Mouse (Mus musculus) ES-Bruce4 (cell line): ENCODE measurements around the gene Cd1d1. TPM values are rescaled to one million over a fixed set of nuclear protein-coding genes. Genes with fewer than 3 reads are reported as not detected.
A peak's percentile ranks its signal among the peaks of the same experiment; 100 is the strongest.

Source experiments
- H3K27ac ChIP-seq: 2 replicates; pipeline ENCODE4 v1.5.1; 2012; ENCODE audit warnings: low read length, inconsistent platforms; ENCODE audit not compliant: insufficient read depth
- H3K27me3 ChIP-seq: 2 replicates; pipeline ENCODE4 v1.6.1; 2012; ENCODE audit warnings: mild to moderate bottlenecking, low read length, inconsistent platforms; ENCODE audit not compliant: control insufficient read depth, poor library complexity, insufficient read depth, severe bottlenecking
- H3K36me3 ChIP-seq: 2 replicates; pipeline ENCODE4 v1.6.1; 2012; ENCODE audit warnings: inconsistent platforms, mild to moderate bottlenecking, low read length, moderate library complexity; ENCODE audit not compliant: control insufficient read depth, poor library complexity, insufficient read depth, severe bottlenecking
- H3K4me1 ChIP-seq: one replicate; pipeline ENCODE4 v1.8.1; 2011; ENCODE audit warnings: low read length; ENCODE audit not compliant: control insufficient read depth, insufficient read depth
- H3K4me3 ChIP-seq: 2 replicates; pipeline ENCODE4 v1.5.1; 2011; ENCODE audit warnings: low read depth, mild to moderate bottlenecking, low read length
- H3K9ac ChIP-seq: 2 replicates; pipeline ENCODE4 v1.6.1; 2012; ENCODE audit warnings: low read depth, mild to moderate bottlenecking, inconsistent platforms; ENCODE audit not compliant: poor library complexity, severe bottlenecking
- H3K9me3 ChIP-seq: replicated peaks from 2 replicates; pipeline ENCODE4 v1.6.1; 2012; ENCODE audit warnings: mild to moderate bottlenecking, low read length, inconsistent platforms; ENCODE audit not compliant: control insufficient read depth, poor library complexity, insufficient read depth, severe bottlenecking
- CTCF ChIP-seq: IDR thresholded peaks from one replicate; pipeline ENCODE4 v1.8.1; 2011; ENCODE audit warnings: low read depth, low read length
- EP300 ChIP-seq: IDR thresholded peaks from 2 replicates; pipeline ENCODE4 v1.6.1; 2011; ENCODE audit warnings: low read depth, low read length; ENCODE audit not compliant: insufficient read depth
- POLR2A ChIP-seq: IDR thresholded peaks from one replicate; pipeline ENCODE4 v1.8.1; 2011; ENCODE audit warnings: low read length; ENCODE audit not compliant: insufficient read depth
- polyA plus RNA-seq: library from polyadenylated mRNA; stranded (reverse); fragments of >200 nt; gene quantifications from 2 replicates; pipeline ENCODE4 v1.2.4, GENCODE M21; 2011; ENCODE audit warnings: low read depth; ENCODE audit not compliant: missing spikeins, insufficient read depth, insufficient read length

Cd1d1 gene
- polyA plus RNA-seq, 1 experiment, result 2.8 TPM

GRCm38 (mm10) chr3:86959088-86959487 is 40.2 kb downstream of the Cd1d1 start:
- Histone ChIP-seq H3K4me3 (no peak overlapping the region), H3K27ac (no peak overlapping the region), H3K9me3 (no peaks in the 10 kb centered on the region), H3K36me3 (no peaks in the 10 kb centered on the region), H3K9ac (no peak overlapping the region), H3K4me1 (no peaks in the 10 kb centered on the region), H3K27me3 (no peaks in the 10 kb centered on the region)
- no peak for TF ChIP-seq POLR2A
- TF ChIP-seq EP300, result no peak
- no peak for TF ChIP-seq CTCF

- Histone ChIP-seq H3K4me3 (no peak overlapping the region), H3K27ac (no peak overlapping the region), H3K27me3 (no peaks in the 10 kb centered on the region), H3K9ac (no peak overlapping the region), H3K36me3 (no peaks in the 10 kb centered on the region), H3K9me3 (0 out of 2 replicates have a peak, but pooled peaks cover 9% of the 10 kb centered on the region), H3K4me1 (no peaks in the 10 kb centered on the region)
- no peak for TF ChIP-seq EP300
- no peak for TF ChIP-seq POLR2A
- TF ChIP-seq CTCF, result no peak
These were observed 43.9 kb downstream of the Cd1d1 start for GRCm38 (mm10) chr3:86955376-86955775.

DNA sequence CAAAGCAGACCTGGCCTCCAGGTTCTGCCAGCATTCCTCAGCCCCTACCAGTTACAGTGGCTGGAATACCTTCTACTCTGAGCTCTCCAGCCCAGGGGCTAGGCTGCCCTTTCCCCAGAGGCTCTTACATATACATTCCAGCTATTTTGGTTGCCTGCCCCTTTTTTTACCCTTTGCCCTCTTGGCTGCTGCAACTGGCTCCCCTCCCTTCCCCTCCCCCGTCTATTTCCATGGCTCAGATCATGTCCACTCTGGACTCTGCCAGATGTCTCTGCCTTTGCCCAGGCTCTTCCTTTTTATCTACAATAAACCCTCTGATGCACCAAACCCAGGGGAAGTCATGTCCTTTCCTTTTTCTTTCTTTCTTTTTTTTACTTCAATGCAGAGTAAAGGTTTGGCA is 44.7 kb downstream of the Cd1d1 start:
- Histone ChIP-seq H3K9me3 (0 out of 2 replicates have a peak, but pooled peaks cover 9% of the 10 kb centered on the region), H3K4me1 (no peaks in the 10 kb centered on the region), H3K9ac (no peak overlapping the region), H3K27me3 (no peaks in the 10 kb centered on the region), H3K4me3 (no peak overlapping the region), H3K36me3 (no peaks in the 10 kb centered on the region), H3K27ac (no peak overlapping the region)
- TF ChIP-seq EP300 (no peak), CTCF (no peak)

GRCm38 (mm10) chr3:86953819-86954218 is 45.4 kb downstream of the Cd1d1 start:
- Histone ChIP-seq H3K36me3 (no peaks in the 10 kb centered on the region), H3K9me3 (0 out of 2 replicates have a peak, but pooled peaks cover 9% of the 10 kb centered on the region), H3K4me3 (no peak overlapping the region), H3K9ac (no peak overlapping the region), H3K27me3 (no peaks in the 10 kb centered on the region), H3K27ac (no peak overlapping the region), H3K4me1 (no peaks in the 10 kb centered on the region)
- TF ChIP-seq EP300, result no peak
- TF ChIP-seq POLR2A, result no peak
- peak; percentile 17 for TF ChIP-seq CTCF

- no peaks in the 10 kb centered on the region for H3K36me3 ChIP-seq
- no peak overlapping the region for H3K4me3 ChIP-seq
- H3K27ac ChIP-seq, result no peak overlapping the region
- no peaks in the 10 kb centered on the region for H3K4me1 ChIP-seq
- no peak overlapping the region for H3K9ac ChIP-seq
- no peaks in the 10 kb centered on the region for H3K27me3 ChIP-seq
- TF ChIP-seq EP300 (no peak), POLR2A (no peak), CTCF (no peak)
- H3K9me3 ChIP-seq, result peaks cover 10% of the 10 kb centered on the region; the same call in 1 of the 2 replicates
These were observed 48.6 kb downstream of the Cd1d1 start for GRCm38 (mm10) chr3:86950652-86951051.

Other genes starting within 250 kb of the Cd1d1 start
- 20.7 and 20.9 TPM in 2 replicates for gene Dclk2, start 78.6 kb downstream of the Cd1d1 start, polyA plus RNA-seq
- 38.3 and 39.9 TPM in 2 replicates for gene Kirrel, start 175.3 kb upstream of the Cd1d1 start, polyA plus RNA-seq